Mouse (Mus musculus) testis, adult 2 months (tissue): ENCODE measurements around the gene Krtcap2.

Experiments
- CTCF ChIP-seq: fragments of 200-500 bp; IDR thresholded peaks from 2 replicates; pipeline ENCODE4 v1.5.1; 2012; ENCODE audit warnings: low read depth, mild to moderate bottlenecking, inconsistent platforms, low read length, moderate library complexity; ENCODE audit not compliant: control insufficient read depth, insufficient read depth, insufficient replicate concordance
- POLR2A ChIP-seq: fragments of 200-500 bp; IDR thresholded peaks from 2 replicates; pipeline ENCODE4 v1.6.1; 2012; ENCODE audit warnings: low read depth, mild to moderate bottlenecking, inconsistent platforms, low read length, moderate library complexity; ENCODE audit not compliant: control insufficient read depth

DNA sequence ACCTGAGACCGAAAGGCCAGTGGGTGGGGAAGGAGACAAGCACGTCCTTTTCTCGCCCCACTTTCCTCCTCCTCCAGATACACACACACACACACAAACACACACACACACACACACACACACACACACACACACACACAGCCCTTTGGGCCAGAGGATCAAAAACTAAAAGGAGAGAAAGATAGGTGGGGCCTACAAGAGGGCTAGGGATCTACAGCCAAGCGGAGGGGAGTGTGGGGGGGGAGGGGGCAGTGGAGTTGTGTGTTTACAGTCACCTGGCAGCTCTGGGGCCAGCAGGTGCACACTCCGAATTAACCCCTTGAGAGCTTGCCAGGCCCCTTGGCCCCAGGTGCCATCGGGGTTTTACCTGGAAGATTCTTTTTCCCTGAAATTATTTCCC lies 13.2 kb upstream of the Krtcap2 start:
- TF ChIP-seq CTCF = no peak
- TF ChIP-seq POLR2A = no peak
